Mouse (Mus musculus) liver, embryonic 16.5 days (tissue): Measurements from ENCODE around the gene Gm49387. TPM values are rescaled to one million over a fixed set of nuclear protein-coding genes. Genes with fewer than 3 reads are reported as not detected.

Experiments used
- ATAC-seq: fragments of 200-750 bp; cut with Nextera tagmentation; 2 replicates; pipeline ENCODE4 v1.8.0; 2017; ENCODE audit warnings: low read depth, mild to moderate bottlenecking, moderate number of reproducible peaks, moderate library complexity
- H3K27ac ChIP-seq: fragments of 300-500 bp; sonication (generic); 2 replicates; pipeline ENCODE4 v1.5.1; 2014; ENCODE audit warnings: mild to moderate bottlenecking, low read length
- H3K27me3 ChIP-seq: fragments of 300-500 bp; sonication (generic); 2 replicates; pipeline ENCODE4 v1.6.1; 2014; ENCODE audit warnings: low read depth, low read length, mixed read lengths; ENCODE audit not compliant: control insufficient read depth, insufficient read depth
- H3K36me3 ChIP-seq: fragments of 300-500 bp; sonication (generic); 2 replicates; pipeline ENCODE4 v1.6.1; 2014; ENCODE audit warnings: mild to moderate bottlenecking; ENCODE audit not compliant: control insufficient read depth, insufficient read depth
- H3K4me1 ChIP-seq: fragments of 300-500 bp; sonication (generic); 2 replicates; pipeline ENCODE4 v1.6.1; 2014; ENCODE audit warnings: low read depth, low read length, mixed read lengths; ENCODE audit not compliant: control insufficient read depth
- H3K4me2 ChIP-seq: fragments of 300-500 bp; sonication (generic); 2 replicates; pipeline ENCODE4 v1.6.1; 2014; ENCODE audit warnings: low read depth, low read length, mixed read lengths
- H3K4me3 ChIP-seq: fragments of 300-500 bp; sonication (generic); 2 replicates; pipeline ENCODE4 v1.5.1; 2014; ENCODE audit warnings: low read depth, mild to moderate bottlenecking, low read length
- H3K9ac ChIP-seq: fragments of 300-500 bp; sonication (generic); 2 replicates; pipeline ENCODE4 v1.6.1; 2014; ENCODE audit warnings: low read depth, low read length
- H3K9me3 ChIP-seq: fragments of 300-500 bp; sonication (generic); replicated peaks from 2 replicates; pipeline ENCODE4 v1.6.1; 2016; ENCODE audit warnings: low read length; ENCODE audit not compliant: control insufficient read depth
- WGBS: fragments of 180-500 bp; shearing (Covaris S2); extraction: QIAGEN DNeasy Blood & Tissue Kit; methylation state at CpG from one replicate; pipeline ENCODE4 v1.1.7; 2014; ENCODE audit not compliant: insufficient replicate concordance; 5-methylcytosine and 5-hydroxymethylcytosine counted together
- polyA plus RNA-seq: library from polyadenylated mRNA; unstranded; fragments of >200 nt; fragmentation: Nextera tagmentation; extraction: Ambion mirVana; gene quantifications from 2 replicates; pipeline ENCODE4 v1.2.1, GENCODE M21; 2015

Gm49387 gene
- polyA plus RNA-seq, 1 experiment from 2014 or later, result 5.1 TPM

- Histone ChIP-seq H3K27me3 (no peaks in the 10 kb centered on the region), H3K9ac (no peak overlapping the region), H3K4me1 (peaks cover 29% of the 10 kb centered on the region), H3K36me3 (no peaks in the 10 kb centered on the region; the same call in 1 of the 2 replicates), H3K27ac (no peak overlapping the region), H3K4me3 (no peak overlapping the region), H3K4me2 (no peak overlapping the region), H3K9me3 (no peaks in the 10 kb centered on the region)
- 42% methylated on average over 18 of the region's 18 CpGs for WGBS
- ATAC-seq, result no peak
These were observed 23.6 kb upstream of the Gm49387 start for GRCm38 (mm10) chr14:31664100-31664902.

GRCm38 (mm10) chr14:31663376-31664099 lies 22.9 kb upstream of the Gm49387 start:
- H3K36me3 ChIP-seq, result no peaks in the 10 kb centered on the region; the same call in 1 of the 2 replicates
- H3K4me1 ChIP-seq, result peaks cover 27% of the 10 kb centered on the region
- no peaks in the 10 kb centered on the region for H3K9me3 ChIP-seq
- H3K9ac ChIP-seq, result no peak overlapping the region
- H3K4me2 ChIP-seq, result no peak overlapping the region
- no peak overlapping the region for H3K27ac ChIP-seq
- H3K4me3 ChIP-seq, result no peak overlapping the region
- 74% methylated on average over 13 of the region's 13 CpGs for WGBS
- ATAC-seq, result no peak
- H3K27me3 ChIP-seq, result no peaks in the 10 kb centered on the region

GRCm38 (mm10) chr14:31662555-31663211 lies 22.0 kb upstream of the Gm49387 start:
- H3K4me1 ChIP-seq, result peaks cover 27% of the 10 kb centered on the region
- H3K27ac ChIP-seq, result peak overlapping the region; percentile 47
- 0 out of 2 replicates have a peak, but pooled peaks have one; percentile 27 for ATAC-seq
- H3K4me2 ChIP-seq, result peak overlapping the region; percentile 72
- H3K9me3 ChIP-seq, result no peaks in the 10 kb centered on the region
- 32% methylated on average over 9 of the region's 9 CpGs for WGBS
- H3K4me3 ChIP-seq, result no peak overlapping the region; the same call in 1 of the 2 replicates
- H3K36me3 ChIP-seq, result no peaks in the 10 kb centered on the region; the same call in 1 of the 2 replicates
- H3K27me3 ChIP-seq, result no peaks in the 10 kb centered on the region
- no peak overlapping the region for H3K9ac ChIP-seq

- Histone ChIP-seq H3K9ac (peak overlapping the region; percentile 49), H3K27me3 (no peaks in the 10 kb centered on the region), H3K9me3 (no peaks in the 10 kb centered on the region), H3K4me2 (peak overlapping the region; percentile 72), H3K4me3 (peak overlapping the region; percentile 54), H3K4me1 (peaks cover 27% of the 10 kb centered on the region), H3K36me3 (no peaks in the 10 kb centered on the region; the same call in 1 of the 2 replicates), H3K27ac (peak overlapping the region; percentile 47)
- 9% methylated on average over 44 of the region's 44 CpGs for WGBS
- peak; percentile 69 for ATAC-seq
These were observed 21.2 kb upstream of the Gm49387 start for GRCm38 (mm10) chr14:31661671-31662554.

- no peak overlapping the region for H3K27ac ChIP-seq
- no peak for ATAC-seq
- H3K9ac ChIP-seq, result no peak overlapping the region
- peaks cover 27% of the 10 kb centered on the region for H3K4me1 ChIP-seq
- H3K9me3 ChIP-seq, result no peaks in the 10 kb centered on the region
- no peak overlapping the region for H3K4me3 ChIP-seq
- H3K36me3 ChIP-seq, result no peaks in the 10 kb centered on the region
- H3K4me2 ChIP-seq, result no peak overlapping the region
- H3K27me3 ChIP-seq, result no peaks in the 10 kb centered on the region
- 66% methylated on average over 7 of the region's 7 CpGs for WGBS
These were observed 19.8 kb upstream of the Gm49387 start for GRCm38 (mm10) chr14:31660312-31661093.

- no peak for ATAC-seq
- no peak overlapping the region for H3K4me2 ChIP-seq
- no peaks in the 10 kb centered on the region for H3K9me3 ChIP-seq
- 53% methylated on average over 10 of the region's 10 CpGs for WGBS
- no peak overlapping the region for H3K4me3 ChIP-seq
- peaks cover 21% of the 10 kb centered on the region for H3K4me1 ChIP-seq
- no peaks in the 10 kb centered on the region for H3K27me3 ChIP-seq
- H3K9ac ChIP-seq, result no peak overlapping the region
- no peaks in the 10 kb centered on the region for H3K36me3 ChIP-seq
- H3K27ac ChIP-seq, result peak overlapping the region; percentile 34; the same call in 1 of the 2 replicates
These were observed 19.0 kb upstream of the Gm49387 start for GRCm38 (mm10) chr14:31659501-31660181.

- Histone ChIP-seq H3K9ac (no peak overlapping the region), H3K4me2 (no peak overlapping the region)
- 81% methylated on average over 8 of the region's 8 CpGs for WGBS
These were observed 17.5 kb upstream of the Gm49387 start for GRCm38 (mm10) chr14:31658126-31658680.

More at GRCm38 (mm10) chr14:31658126-31658680, 17.5 kb upstream of the Gm49387 start:
- Histone ChIP-seq H3K27me3 (no peaks in the 10 kb centered on the region), H3K36me3 (no peaks in the 10 kb centered on the region), H3K27ac (no peak overlapping the region), H3K4me1 (peaks cover 19% of the 10 kb centered on the region), H3K4me3 (no peak overlapping the region), H3K9me3 (no peaks in the 10 kb centered on the region)
- ATAC-seq, result no peak
